ENCODE assay signal across 15 mouse cellular contexts in the genomic region with DNA sequence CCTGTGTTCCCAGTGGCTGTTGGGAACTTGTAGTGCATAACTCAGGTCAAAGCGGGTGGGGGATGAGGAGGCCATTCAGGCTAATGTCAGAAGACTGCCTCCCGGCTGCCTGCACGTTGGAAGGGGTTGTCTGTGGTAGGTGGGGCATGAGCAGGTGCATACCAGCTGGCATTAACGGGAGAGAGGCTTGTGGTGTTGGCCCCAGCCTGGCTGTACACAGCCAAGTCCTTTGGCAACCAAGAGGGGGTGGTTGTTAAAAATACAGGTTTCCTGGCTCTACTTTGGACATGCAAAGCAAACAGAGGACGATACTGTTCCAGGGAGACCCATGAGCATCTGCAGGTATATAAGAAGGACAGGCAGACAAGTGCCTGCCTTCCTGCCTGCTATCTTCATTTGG. TPM values are rescaled to one million over a fixed set of nuclear protein-coding genes. Genes with fewer than 3 reads are reported as not detected.
DNase-seq lines count a peak whose midpoint lies in the region; ATAC-seq lines count a peak whose summit lies in the region.
"Had no signal": no experiment of that assay in that cellular context is flagged by ENCODE, and none has a peak within 500 bp of the region (broad histone marks: within the 10 kb centered on the region; RNA-seq: fewer than 3 reads in every experiment).

No protein-coding gene starts in this region.

- peak; percentile 43 for ATAC-seq in cerebellum, adult (ENCODE audit: insufficient number of reproducible peaks, low FRiP score, low TSS enrichment)
- no peak for ATAC-seq in megakaryocyte-erythroid progenitor cell, adult 5-6 weeks (replicated peaks; ENCODE audit: low FRiP score, low TSS enrichment, poor library complexity, severe bottlenecking)
- ATAC-seq: forebrain, embryonic 15.5 days; hindbrain, postnatal 0 days; intestine, postnatal 0 days; liver, postnatal 0 days had no signal

- DNase-seq in layer of hippocampus, adult 9-11 months, result peak; percentile 67
- DNase-seq in layer of hippocampus, adult 8-10 months (ENCODE audit: low spot score in 2 of 2), result no peak
- peak; percentile 77 to 85 for DNase-seq in cerebellum, adult 18-20 months
- DNase-seq in cerebellum, postnatal 25 days, result peak; percentile 80 to 84
- no peak for DNase-seq in testis, postnatal 14 days (ENCODE audit: low spot score)
- DNase-seq: adrenal gland, adult 2 months; liver, postnatal 0 days; thymus, postnatal 25 days had no signal

RNA-seq across cellular contexts. Expression of gene Mgat3, which starts 8.1 kb away (rescaled TPM):
- total RNA-seq in layer of hippocampus, adult 8-10 months (2022), result 100 to 1,000 TPM; 112 to 115 (median 114) TPM
- not detected in 2 replicates for total RNA-seq in megakaryocyte-erythroid progenitor cell, adult 5-6 weeks (2014; fragmentation: Nextera tagmentation)
- total RNA-seq in megakaryocyte-erythroid progenitor cell, adult 5-6 weeks (2017), result not detected in 2 replicates
- total RNA-seq: common myeloid progenitor, adult 5-6 weeks; granulocyte monocyte progenitor cell, adult 5-6 weeks had no signal

RNA-seq across cellular contexts. Expression of gene Tab1, which starts 32.5 kb away (rescaled TPM):
- total RNA-seq in layer of hippocampus, adult 8-10 months (2022), result 10 to 100 TPM; 27.3 to 29.5 (median 29.0) TPM
- 34.4 and 68.3 TPM in 2 replicates for total RNA-seq in megakaryocyte-erythroid progenitor cell, adult 5-6 weeks (2014; fragmentation: Nextera tagmentation)
- 13.8 and 20.4 TPM in 2 replicates for total RNA-seq in megakaryocyte-erythroid progenitor cell, adult 5-6 weeks (2017)

Comparison
In these comparisons a context has a peak if more than half of its experiments do, and no peak if none do; other contexts are left out.
1. DNase-seq: peak in layer of hippocampus, adult 9-11 months (single experiment), cerebellum, adult 18-20 months (2 of 2) and cerebellum, postnatal 25 days (2 of 2); none in layer of hippocampus, adult 8-10 months (0 of 2) and testis, postnatal 14 days (single experiment).
2. RNA of gene Mgat3, which starts 8.1 kb away (total RNA-seq): 112 to 115 TPM in layer of hippocampus, adult 8-10 months; not detected in megakaryocyte-erythroid progenitor cell, adult 5-6 weeks; every median in the first group is over 100 times any median in the second.